Mouse (Mus musculus) neural tube, embryonic 10.5 days (tissue): ENCODE results near the gene Mms19.
"Not testable (repeated sequence)": the region's sequence is repeated elsewhere in the genome, so short reads cannot be mapped to it uniquely, and the experiment has no call there.

Experiments used
- DNase-seq: peaks from one replicate; pipeline ENCODE4 v3.0.0-alpha.2; 2017; ENCODE audit warnings: low spot score; ENCODE audit errors: extremely low spot score

Mms19 gene

GRCm38 (mm10) chr19:41933179-41934086 lies 47.5 kb downstream of the Mms19 start, which contains the start of the genes Exosc1 and Zdhhc16:
Exosc1 (minus strand) TSS chr19:41933423.
Zdhhc16 (plus strand) TSS chr19:41933480.
- DNase-seq = peak; percentile 97

GRCm38 (mm10) chr19:41932686-41933085 lies 48.3 kb downstream of the Mms19 start:
- DNase-seq = peak; percentile 27

GRCm38 (mm10) chr19:41920412-41921067 lies 60.4 kb downstream of the Mms19 start:
- DNase-seq = no peak

- DNase-seq = no peak
Observed at GRCm38 (mm10) chr19:41919471-41919870, 61.5 kb downstream of the Mms19 start.

GRCm38 (mm10) chr19:41916853-41917252 lies 64.1 kb downstream of the Mms19 start:
- no peak for DNase-seq

GRCm38 (mm10) chr19:41915294-41915693 lies 65.7 kb downstream of the Mms19 start:
- DNase-seq = no peak

- DNase-seq = not testable (repeated sequence)
Observed at GRCm38 (mm10) chr19:41914592-41914882, 66.4 kb downstream of the Mms19 start.

- DNase-seq = no peak
Observed at GRCm38 (mm10) chr19:41913774-41914591, 67.0 kb downstream of the Mms19 start.

GRCm38 (mm10) chr19:41912121-41913080 lies 68.6 kb downstream of the Mms19 start:
- DNase-seq = peak; percentile 72

GRCm38 (mm10) chr19:41911178-41912073 lies 69.5 kb downstream of the Mms19 start, which contains the start of gene Pgam1:
Pgam1 (plus strand) TSS chr19:41911923.
- DNase-seq = peak; percentile 98

GRCm38 (mm10) chr19:41910396-41910795 lies 70.6 kb downstream of the Mms19 start:
- no peak for DNase-seq

- no peak for DNase-seq
Observed at GRCm38 (mm10) chr19:41908736-41909135, 72.2 kb downstream of the Mms19 start.

GRCm38 (mm10) chr19:41907079-41907760 lies 73.7 kb downstream of the Mms19 start:
- no peak for DNase-seq

- no peak for DNase-seq
Observed at GRCm38 (mm10) chr19:41906311-41907078, 74.5 kb downstream of the Mms19 start.

GRCm38 (mm10) chr19:41905246-41905645 lies 75.7 kb downstream of the Mms19 start:
- DNase-seq = no peak

GRCm38 (mm10) chr19:41902848-41903593 lies 77.9 kb downstream of the Mms19 start:
- no peak for DNase-seq

- no peak for DNase-seq
Observed at GRCm38 (mm10) chr19:41901696-41902095, 79.3 kb downstream of the Mms19 start.
